Mouse (Mus musculus) hematopoietic stem cell, adult 5-6 weeks (primary cell): ENCODE measurements around the gene Actl10. TPM values are rescaled to one million over a fixed set of nuclear protein-coding genes. Genes with fewer than 3 reads are reported as not detected.

ENCODE experiments used
- ATAC-seq, 2 experiments: fragments of 125-278 bp in 1 of 2; replicated peaks in 1 of 2; 2 replicates each; pipeline ENCODE4 v1.8.0; 2016 to 2017; ENCODE audit warnings: inconsistent platforms in 2 of 2, mild to moderate bottlenecking in 2 of 2, moderate number of reproducible peaks in 2 of 2, low read depth in 1 of 2, moderate TSS enrichment in 1 of 2; ENCODE audit not compliant: low FRiP score in 2 of 2, poor library complexity in 2 of 2, severe bottlenecking in 2 of 2, insufficient read depth in 1 of 2, low TSS enrichment in 1 of 2
- total RNA-seq: library from RNA; stranded (forward); fragments of 172-1452, 232-1000 nt; gene quantifications from 2 replicates; pipeline ENCODE4 v1.2.3, GENCODE M21; 2017

Gene Actl10
- total RNA-seq, 1 experiment from 2014 or later: not detected

- ATAC-seq: no peak
These were observed 19.1 kb downstream of the Actl10 start for GRCm38 (mm10) chr2:154570666-154571065.

GRCm38 (mm10) chr2:154571266-154571665, 19.7 kb downstream of the Actl10 start:
- no peak for ATAC-seq

GRCm38 (mm10) chr2:154571976-154572375, 20.4 kb downstream of the Actl10 start:
- no peak for ATAC-seq

GRCm38 (mm10) chr2:154572996-154573395, 21.4 kb downstream of the Actl10 start:
- ATAC-seq: no peak

GRCm38 (mm10) chr2:154574271-154574670, 22.7 kb downstream of the Actl10 start:
- ATAC-seq: no peak; a peak in 1 of 4 replicates

GRCm38 (mm10) chr2:154576876-154577743, 25.5 kb downstream of the Actl10 start:
- ATAC-seq: no peak

- ATAC-seq: no peak
These were observed 26.1 kb downstream of the Actl10 start for GRCm38 (mm10) chr2:154577744-154578067.

- no peak for ATAC-seq
These were observed 29.0 kb downstream of the Actl10 start for GRCm38 (mm10) chr2:154580586-154580985.

GRCm38 (mm10) chr2:154581421-154581820, 29.8 kb downstream of the Actl10 start:
- ATAC-seq: no peak

- peak in 1 of 2 experiments; percentile 32; a peak in 2 of 4 replicates for ATAC-seq
These were observed 32.6 kb downstream of the Actl10 start for GRCm38 (mm10) chr2:154583906-154584872.

GRCm38 (mm10) chr2:154584931-154585601, 33.5 kb downstream of the Actl10 start:
- ATAC-seq: no peak

GRCm38 (mm10) chr2:154586405-154586804, 34.8 kb downstream of the Actl10 start:
- peak in 1 of 2 experiments; percentile 40; a peak in 1 of 4 replicates for ATAC-seq

GRCm38 (mm10) chr2:154589051-154589450, 37.5 kb downstream of the Actl10 start:
- no peak for ATAC-seq

- no peak for ATAC-seq
These were observed 39.7 kb downstream of the Actl10 start for GRCm38 (mm10) chr2:154591239-154591638.

- peak; percentile 45 to 53; a peak in 2 of 4 replicates for ATAC-seq
These were observed 41.4 kb downstream of the Actl10 start for GRCm38 (mm10) chr2:154593025-154593424.

- no peak for ATAC-seq
These were observed 44.2 kb downstream of the Actl10 start for GRCm38 (mm10) chr2:154595775-154596174.

GRCm38 (mm10) chr2:154597399-154597798, 45.8 kb downstream of the Actl10 start:
- ATAC-seq: no peak
